Mouse (Mus musculus) gonadal fat pad, adult 2 months (tissue): ENCODE measurements around the gene Maea. TPM values are rescaled to one million over a fixed set of nuclear protein-coding genes. Genes with fewer than 3 reads are reported as not detected.

ENCODE experiments used
- DNase-seq: peaks from one replicate; pipeline ENCODE4 v3.0.0-alpha.2; 2012; ENCODE audit warnings: low read depth
- polyA plus RNA-seq: library from polyadenylated mRNA; depleted of rRNA; stranded (reverse); fragments of >200 nt; gene quantifications from 2 replicates; pipeline ENCODE4 v1.2.3, GENCODE M21; 2012; rRNA removed

The Maea gene
- polyA plus RNA-seq, 1 experiment = 129 TPM

DNA sequence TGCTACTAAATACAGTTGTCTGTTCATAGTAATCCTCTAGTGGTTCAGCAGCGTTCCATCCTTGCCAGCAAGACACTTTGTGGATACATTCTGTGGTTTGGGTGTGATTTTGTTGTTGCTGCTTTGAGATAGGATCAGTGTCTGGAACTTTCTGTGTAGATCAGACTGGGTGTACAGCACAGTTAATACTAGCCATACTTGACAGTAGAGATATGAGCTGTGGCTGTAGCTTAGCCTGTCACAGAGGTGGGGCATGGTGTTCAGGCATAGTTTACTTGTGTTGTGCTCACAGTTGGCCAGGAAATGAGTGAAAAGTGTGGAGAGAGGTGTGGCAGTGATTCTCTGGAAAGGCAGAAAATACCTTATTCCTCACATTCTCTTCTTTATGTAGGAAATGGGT, 22.2 kb downstream of the Maea start:
- DNase-seq = no peak

DNA sequence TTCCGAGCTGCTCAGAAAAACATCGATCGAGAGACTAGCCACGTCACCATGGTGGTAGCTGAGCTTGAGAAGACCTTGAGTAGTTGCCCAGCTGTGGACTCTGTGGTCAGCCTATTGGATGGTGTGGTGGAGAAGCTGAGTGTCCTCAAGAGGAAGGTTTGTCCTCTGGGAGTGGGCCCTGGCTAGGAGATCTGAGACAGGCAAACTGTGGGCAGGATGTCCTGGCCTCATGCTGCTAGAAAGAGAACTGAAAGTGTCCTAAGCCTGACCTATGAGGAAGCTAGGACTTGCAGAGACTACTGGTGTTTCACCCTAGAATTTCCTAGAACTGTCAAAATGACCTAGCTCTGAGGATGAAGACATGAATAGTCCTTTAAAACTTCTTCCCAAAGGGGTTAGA, 23.2 kb downstream of the Maea start:
- no peak for DNase-seq

DNA sequence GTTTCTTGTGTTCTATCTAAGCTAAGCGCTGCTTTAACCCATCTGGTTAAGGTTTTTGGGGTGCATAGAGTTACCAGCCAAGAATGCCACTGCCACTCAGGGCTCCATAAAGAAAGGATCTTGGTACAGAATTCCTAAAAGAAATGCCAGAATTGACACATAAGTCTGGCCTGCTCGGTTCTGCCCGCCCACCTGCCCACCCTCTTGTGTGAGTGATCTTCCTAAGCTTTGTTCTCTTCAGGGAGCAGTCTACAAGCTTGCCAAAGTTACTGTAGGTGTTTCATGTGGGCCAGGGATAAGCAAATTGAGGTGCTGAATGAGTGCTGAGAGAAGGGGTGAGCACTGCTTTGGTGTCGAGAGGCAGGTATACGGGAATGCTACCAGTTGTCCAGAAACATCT, 28.0 kb downstream of the Maea start:
- DNase-seq = no peak

DNA sequence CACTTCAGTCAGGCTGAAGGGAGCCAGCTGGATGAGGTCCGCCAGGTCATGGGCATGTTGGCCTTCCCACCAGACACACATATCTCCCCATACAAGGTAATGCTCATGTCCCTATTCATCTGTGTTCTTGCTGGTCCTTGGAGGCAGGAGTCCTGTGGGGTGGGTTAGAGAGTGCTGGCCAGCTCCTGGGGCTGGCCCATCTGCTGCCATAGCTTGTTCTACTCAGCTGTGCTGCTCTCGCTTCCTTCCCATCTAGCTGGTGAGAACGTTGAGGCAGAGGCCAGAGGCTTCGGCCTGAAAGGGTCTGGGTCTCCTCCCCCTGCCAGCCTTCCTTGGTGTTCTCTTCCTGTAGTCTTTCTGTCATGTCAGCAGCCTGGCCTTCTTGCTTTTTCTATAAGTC, 33.3 kb downstream of the Maea start:
- no peak for DNase-seq

DNA sequence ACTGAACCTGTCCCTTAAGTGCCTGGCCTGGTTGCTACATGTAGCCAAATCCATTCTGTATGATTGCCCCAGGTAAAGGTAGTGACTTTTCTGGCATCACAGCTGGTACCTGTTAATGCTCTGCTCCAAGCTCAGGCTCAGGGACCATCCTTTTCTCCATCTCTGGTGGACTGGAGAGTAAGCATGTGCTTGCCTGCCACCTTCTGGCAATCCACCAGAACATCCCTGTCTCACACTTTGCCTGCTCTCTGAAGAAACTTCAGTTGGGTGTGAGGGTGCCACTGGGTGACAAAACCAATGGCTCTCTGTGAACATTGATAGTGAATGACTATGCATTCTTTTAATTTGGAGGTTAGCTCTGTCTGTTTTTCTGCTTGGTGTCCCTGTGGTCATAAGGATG, 35.8 kb downstream of the Maea start:
- DNase-seq = no peak

DNA sequence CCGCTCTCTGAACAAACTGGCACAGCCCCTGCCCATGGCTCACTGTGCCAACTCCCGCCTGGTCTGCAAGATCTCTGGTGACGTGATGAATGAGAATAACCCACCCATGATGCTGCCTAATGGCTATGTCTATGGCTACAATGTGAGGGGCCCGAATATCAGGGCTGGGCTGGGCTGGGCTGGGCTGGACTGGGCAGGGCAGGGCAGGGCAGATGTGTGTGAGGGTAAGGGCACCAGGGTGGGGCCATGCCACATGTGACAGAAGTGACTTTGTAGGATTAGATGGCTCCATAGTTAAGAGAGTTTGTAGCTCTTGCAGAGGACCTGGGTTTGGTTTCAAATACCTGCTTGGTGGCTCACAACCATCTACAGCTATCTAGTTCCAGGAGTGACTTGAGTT, 36.4 kb downstream of the Maea start:
- DNase-seq = no peak

DNA sequence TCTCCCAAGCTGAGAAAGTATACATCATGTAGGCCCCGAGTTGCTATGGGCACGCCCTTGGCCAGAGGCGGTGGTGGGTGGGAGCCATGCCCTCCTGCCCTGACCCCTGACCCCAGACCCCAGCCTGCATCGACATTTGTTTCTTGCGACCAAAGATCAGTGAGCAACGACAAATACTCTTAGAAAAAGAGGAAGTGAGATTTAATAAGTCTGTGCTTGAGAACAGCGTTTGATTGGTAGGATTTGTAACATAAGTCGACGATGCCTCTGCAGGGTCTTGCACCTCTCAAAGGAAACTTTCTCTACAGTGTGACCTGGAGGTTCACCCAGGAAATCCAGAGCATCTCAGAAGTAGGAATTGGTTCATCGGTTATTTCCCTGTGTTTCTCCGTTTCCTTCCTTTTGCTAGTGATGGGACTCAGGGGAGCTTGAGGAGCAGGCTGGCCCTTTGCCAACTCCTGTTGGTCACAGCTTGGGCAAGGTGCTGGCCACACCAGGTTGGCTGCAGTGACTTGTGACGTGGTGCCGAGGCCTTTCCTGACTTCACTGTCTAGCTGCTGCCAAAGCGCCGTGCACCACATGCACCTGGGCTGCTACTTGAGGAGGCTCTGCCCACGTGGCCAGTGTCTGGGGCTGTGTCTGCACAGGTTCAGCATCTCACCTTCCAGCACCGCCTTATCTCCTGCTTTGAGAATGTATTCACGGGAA, 37.2 kb downstream of the Maea start:
- no peak for DNase-seq

DNA sequence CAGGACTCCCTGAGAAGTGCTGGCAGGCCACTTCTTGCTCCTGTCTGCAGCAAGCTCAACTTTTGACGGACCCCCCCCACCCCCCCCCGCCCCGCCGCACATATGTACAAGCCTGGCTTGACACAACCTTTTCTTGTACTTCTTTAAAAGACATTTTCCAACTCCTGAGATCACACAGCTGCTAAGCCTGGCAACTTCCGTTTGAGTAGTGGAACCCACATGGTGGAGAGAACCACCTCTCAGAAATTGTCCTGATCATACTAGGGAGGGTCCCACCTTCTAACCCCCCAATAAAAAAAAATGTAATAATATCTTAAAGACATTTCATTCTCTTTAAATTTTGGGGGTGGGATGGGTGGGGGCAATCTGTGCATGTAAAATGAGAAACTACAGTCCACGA, 41.9 kb downstream of the Maea start:
- DNase-seq = no peak

DNA sequence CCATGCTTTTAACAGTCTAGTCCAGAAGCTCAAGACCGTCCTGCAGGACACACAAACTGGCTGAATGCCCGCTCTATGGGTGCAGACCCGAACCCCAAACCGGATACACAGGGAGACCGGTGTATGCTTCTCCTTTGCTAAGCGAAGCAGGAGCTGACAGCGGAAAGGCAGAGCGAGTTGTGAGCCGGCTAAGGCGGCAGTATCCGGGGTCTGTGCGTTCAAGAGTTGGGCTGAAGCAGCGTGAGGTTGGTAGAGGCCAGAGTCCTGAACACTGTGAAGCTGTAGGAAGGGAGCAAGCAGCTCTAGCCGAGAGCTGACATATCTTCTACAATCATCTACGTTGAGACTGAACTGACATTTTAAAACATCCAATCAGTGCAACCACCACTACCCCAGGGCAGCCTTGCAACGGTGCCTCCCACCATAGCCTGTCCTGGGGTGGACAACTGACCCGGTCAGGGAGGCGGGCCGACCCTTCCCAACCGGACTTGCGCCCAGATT, 42.5 kb downstream of the Maea start:
- no peak for DNase-seq

DNA sequence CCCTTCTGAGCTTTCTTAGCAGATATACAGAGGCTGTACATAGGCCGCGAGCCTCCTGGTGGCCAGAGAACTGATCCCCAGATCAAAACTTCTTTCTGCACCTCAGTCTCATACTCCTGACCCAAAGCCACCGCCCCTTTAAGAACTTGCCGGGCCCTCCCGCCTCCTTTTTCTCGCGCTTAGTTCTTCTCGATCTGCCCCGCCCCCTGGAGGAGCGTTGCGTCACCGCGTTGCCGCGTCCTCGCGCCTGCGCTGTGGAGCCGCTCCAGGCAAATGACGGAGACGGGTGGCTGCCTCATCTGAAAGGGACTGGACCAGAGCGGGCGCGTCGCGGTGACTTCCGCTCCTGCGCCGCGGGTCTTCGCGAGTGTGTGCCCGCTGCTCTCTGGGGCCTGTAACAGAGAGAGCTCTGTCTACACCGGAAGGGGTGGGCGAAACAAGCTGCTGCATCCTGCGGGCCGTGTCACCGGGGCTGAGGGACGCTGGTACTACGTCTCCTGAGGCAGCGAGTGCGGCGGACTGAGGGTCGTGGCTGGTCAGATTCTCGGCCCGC, 43.1 kb downstream of the Maea start, which contains the start of gene Uvssa:
TSS of gene Uvssa (plus strand) at position 248 of the 553 bp plus-strand sequence.
- peak; percentile 81 for DNase-seq

DNA sequence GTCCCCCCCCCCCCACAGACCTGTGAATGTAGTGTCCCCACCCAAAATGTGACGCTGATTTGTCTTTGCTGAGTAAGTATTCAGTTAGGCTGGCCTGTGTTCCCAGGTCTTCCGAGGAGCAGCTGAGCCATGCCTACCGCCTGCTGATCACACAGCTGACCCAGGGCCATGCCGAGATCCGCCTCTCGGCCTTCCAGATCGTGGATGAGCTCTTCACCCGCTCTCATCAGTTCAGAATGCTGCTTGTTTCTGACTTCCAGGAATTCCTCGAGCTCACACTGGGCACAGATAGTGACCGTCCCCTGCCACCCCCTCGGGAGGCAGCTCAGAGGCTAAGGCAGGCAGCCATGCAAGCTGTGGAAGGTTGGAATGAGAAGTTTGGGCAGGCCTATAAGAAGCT, 52.2 kb downstream of the Maea start:
- no peak for DNase-seq

DNA sequence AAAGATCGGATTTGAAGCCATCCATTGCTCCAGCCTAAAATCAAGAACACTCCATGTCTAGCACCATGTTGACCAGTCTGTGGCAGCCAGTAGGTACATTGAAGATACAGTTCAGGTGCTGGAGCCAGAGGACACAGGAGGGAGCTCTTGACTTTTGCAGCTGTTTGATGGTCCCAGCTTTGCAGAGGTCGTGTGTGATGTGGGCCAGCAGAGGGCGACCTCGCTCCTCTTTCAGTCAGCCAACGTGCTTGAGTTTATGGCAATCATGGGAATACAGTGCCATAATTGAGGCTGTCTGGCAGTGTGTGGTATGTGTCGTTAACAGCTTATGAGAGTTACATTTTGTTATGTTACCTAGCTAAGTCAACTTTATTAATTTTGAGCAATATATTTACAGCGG, 58.5 kb downstream of the Maea start:
- no peak for DNase-seq

DNA sequence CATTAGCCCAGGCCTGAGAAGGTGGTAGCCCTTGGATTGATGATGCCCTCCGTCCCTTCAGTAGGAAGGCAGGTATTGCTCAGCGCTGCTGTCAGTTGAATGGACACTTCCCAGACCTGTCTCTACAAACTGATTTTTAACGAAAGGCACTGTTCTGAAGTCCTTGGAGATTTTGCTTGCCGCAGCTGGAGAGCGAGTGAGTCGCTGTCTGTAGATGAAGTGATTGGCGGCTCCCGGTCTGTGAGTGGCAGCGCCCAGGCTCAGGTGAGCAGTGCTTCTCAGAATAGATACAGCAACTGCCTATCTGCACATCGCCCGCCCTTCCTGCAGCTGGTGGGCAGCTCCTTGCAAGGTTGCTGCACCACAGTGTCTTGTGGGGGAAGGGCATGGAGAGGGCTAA, 60.4 kb downstream of the Maea start:
- DNase-seq = no peak

DNA sequence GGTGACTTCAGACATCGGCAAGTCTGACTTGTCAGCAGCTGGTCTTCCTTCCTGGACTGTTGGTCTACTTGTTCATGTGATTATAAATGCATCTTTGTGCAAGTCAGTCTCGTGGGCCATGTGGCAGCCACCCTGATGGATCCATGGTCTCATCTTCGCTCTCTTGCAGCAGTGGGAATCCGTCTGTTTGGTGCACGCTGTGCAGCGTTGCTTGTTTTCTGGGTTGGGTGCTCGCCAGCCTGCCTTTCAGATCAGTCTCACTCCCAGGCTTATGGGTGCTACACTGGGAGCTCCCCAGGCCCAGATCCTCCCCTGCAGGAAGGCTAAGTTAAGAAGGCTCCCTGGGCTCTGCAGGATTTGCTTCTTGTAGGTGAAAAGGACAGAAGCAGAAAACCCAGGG, 61.5 kb downstream of the Maea start:
- DNase-seq = no peak

DNA sequence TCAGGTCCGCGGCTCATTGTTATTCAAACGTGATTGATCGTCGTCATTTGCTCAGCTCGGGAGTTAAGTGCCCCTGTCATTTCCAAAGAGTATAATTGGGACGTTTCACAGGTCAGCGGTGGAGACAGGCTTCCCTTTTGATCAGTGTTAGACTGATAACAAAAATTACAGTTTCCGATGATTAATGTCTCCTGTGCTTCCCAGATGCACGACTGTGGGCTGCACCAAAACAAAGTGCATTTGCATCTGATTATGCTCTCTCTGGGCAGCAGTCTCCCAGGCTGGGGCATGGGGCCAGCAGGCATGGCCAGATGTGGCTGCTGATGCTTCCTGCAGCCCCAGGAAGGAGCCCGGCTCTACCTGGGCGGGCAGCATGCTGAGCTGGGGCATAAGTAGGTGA, 65.5 kb downstream of the Maea start:
- DNase-seq = no peak

DNA sequence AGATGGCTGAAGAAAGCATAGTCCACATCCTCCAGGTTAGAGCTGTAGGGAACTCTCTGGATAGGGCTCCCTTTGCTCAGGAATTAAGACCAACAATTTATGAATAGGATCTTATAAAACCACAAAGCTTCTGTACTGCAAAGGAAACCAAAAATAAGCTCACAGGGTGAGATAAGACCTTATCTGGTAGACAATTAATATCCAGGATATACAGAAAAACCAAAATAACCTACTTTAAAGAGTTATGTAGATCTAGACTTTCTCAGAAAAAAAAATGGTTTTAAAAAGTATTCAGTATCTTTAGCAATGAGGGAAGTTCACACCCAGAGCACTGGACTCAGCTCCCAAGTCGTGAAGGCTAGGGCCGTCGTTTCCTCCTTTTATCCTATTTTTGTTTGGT, 85.0 kb downstream of the Maea start:
- no peak for DNase-seq

Other genes with a start within 250 kb of the Maea start
- 0.04 and 0.11 TPM in 2 replicates for gene Slc5a1, start 231.3 kb upstream of the Maea start, polyA plus RNA-seq
- 12.1 and 28.5 TPM in 2 replicates for gene Spon2, start 117.1 kb upstream of the Maea start, polyA plus RNA-seq
- gene Ctbp1, start 60.5 kb upstream of the Maea start, polyA plus RNA-seq = 181 and 240 TPM in 2 replicates
- gene Uvssa, start 43.0 kb downstream of the Maea start, polyA plus RNA-seq = 8.7 and 8.8 TPM in 2 replicates
- gene Nkx1-1, start 98.5 kb downstream of the Maea start, polyA plus RNA-seq = not detected in 2 replicates